Mouse (Mus musculus) MEL-GATA-1-ER (cell line): ENCODE results near the gene Vps26a.
A peak's percentile ranks its signal among the peaks of the same experiment; 100 is the strongest.
"Not testable (repeated sequence)": the region's sequence is repeated elsewhere in the genome, so short reads cannot be mapped to it uniquely, and the experiment has no call there.

Experiments used
- DNase-seq: peaks from one replicate; pipeline ENCODE4 v3.0.0-alpha.2; 2012; ENCODE audit warnings: low read depth; ENCODE audit errors: extremely low read depth

The Vps26a gene

DNA sequence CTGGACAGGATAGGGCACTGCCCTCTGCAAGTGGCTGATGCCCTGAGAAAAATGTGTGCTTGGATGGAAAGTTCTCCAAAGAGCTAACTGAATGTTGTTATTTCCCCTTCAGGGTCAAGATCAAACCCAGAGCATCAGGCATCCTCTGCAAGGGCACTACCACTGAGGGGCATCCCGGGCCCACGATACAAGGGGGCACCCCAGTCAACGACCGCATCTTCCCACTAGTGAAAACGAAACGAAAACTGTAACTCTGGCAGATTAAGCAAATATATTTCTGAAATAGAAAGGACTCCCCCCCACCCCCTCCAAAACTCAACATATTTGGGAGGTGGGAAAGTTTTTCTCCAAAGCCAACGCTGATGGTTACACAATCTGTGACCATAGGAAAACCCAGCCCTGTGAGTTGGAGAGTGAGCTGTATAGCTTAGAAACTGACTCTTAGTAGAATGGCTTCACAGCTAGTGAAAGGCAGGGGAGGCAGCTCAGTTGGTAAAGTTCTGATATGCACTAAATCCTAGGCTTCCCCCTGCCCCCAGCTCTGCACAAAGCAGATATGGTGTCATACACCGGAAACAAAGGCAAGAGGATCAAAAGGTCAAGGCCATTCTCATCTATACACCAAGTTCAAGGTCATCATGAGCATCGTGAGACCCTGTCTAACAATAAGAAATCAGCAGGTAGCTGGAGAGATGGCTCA, 14.5 kb upstream of the Vps26a start:
- DNase-seq: no peak

DNA sequence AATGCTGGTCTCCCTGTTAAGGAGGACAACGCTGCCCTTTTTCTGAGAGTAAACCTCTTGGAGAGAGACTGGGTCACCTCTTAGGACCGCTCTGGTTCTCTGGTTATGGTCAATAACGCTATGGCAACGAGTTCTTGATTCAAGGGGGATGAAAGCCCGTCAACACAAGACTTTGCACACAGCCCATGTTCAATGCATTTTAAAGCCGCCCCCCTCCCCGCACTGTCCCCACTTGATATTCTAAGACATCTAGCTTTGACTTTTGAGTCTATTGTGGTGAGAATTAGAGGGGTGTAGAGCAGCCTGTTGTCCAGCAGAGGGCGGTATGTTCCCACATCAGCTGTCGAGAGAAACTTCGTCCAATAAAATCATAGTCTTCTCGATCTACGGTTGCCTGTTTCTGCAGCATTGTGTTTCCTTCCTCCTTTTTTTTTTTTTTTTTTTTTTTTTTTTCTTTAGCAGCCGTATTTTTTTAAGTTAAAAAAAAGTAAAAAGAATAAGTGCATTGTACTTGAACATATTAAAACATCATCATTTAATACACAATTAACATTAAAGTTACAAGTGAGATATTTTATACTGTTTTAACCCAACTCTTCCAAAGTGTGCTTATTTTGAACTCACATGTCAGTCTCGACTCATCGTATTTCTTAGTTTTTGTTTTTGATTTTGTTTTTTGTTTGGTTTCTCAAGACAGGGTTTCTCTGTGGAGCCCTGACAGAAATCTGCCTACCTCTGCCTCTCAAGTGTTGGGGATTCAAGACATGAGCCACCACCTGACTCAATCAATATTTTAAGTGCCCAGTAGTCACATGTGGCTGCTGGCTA, 13.7 kb upstream of the Vps26a start:
- DNase-seq: peak; percentile 82

DNA sequence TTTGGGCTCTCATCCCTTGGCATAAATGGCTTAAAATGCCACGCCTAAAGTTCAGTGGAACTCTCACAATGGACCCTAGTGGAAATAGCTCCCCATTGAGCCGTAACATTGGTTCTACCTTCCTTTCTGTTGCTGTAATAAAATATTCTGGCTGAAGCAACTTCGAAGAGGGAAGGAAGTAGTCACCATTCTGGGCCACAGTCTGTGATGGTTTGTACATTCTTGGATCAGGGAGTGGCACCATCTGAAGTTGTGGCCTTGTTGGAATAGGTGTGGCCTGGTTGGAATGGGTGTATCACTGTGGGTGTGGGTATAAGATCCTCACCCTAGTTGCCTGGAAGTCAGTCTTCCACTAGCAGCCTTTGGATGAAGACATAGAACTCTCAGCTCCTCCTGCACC, 5.1 kb upstream of the Vps26a start:
- not testable (repeated sequence) for DNase-seq

DNA sequence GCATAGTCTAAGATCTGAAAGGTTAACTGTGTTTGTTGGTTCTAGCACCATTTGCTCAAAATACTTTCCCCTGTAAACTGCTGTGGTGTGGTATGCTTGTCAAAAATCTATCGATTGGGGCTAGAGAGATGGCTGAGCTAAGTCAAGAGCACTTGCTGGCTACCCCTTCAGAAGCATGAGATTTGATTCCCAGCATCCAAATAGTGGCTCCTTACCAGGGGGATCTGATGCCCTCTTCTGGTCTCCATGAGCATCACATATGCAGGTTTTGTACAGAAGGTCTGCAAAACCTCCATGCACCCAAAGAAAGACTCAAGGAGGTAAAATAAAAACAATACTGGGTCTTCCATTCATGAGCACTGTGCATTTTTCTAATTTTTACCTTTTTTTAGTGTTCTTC, 1.7 kb upstream of the Vps26a start:
- DNase-seq: no peak

DNA sequence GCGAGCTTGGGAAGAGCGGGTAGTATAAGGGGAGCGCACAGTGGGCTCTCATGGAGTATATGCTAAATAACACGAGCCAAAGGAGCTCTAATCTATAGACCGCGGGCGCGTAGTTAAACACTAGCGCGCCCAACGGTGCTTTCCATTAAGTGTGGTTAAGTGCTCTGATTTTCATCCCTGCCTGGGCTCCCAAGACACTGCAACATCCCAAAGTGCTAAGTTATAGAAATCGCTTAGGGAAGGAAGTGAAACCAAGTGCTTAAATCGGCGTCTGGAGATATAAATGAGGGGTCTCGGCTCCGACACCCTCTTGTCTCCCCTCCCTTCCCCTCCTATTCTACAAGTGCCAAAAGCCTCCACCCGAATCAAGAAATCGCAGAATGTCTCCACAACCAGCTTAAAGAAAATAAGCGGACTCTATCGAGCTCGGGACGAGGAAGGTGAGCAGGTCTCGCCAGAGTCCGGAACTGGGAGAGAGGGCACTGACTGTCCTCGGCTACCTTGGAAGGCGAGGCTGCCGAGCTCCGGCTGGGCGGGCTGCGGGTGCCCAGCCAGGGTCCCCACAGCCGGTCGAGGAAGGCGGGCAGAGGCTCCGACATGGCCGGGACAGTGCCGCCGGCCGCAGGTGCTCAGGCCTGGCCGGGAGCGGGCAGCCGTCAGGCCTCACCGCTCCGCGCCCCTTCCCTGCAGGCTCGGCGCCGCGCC, 575 bp downstream of the Vps26a start:
- DNase-seq: no peak

DNA sequence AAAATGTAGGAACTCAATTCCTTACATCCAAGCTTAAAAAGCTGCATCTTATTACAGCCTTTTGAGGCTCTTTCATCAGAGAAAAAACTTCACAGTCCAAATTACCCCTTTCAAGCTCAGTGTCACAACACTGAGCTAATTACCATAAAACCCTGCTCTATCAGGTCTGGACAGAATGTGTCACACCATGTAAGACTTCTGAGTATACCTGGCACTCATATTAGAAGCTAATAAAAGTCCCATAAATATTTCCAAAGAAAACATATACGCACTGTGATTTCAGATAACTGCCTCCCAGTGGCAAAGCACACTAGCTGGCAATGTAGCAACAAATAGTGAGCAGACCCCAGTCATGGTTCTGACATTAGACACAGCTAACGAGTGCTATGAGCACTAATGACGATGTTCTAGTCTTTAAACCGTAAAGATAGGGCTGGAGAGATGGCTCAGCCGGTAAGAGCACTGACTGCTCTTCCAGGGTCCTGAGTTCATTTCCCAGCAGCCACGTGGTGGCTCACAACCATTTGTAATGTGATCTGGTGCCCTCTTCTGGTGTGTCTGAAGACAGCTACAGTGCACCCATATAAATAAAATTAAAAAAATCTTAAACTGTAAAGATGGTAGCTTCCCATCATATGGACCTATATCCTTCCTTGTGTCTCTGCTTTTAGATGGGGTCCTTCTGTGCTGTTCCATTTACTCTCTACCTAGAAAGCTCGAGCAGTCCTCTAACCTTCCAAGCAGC, 5.3 kb downstream of the Vps26a start:
- DNase-seq: no peak

DNA sequence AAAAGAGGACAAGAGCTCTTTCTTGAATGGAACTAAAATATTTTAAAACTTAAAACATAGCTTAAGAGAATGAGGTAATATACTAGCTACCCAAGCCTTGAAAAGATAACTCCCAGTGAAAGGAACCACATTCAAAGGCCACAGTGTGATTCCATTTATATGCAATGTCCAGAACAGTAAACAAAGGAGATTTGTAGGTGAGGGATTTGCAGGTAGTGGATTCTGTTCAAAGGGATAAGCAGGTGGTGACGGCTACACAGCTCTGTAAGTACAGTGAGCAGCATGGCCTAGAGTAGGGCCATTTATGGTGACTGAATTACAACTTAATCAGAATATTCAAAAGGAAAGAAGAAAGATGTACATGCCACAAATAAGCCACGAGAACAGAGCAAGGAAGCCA, 9.6 kb downstream of the Vps26a start:
- no peak for DNase-seq

DNA sequence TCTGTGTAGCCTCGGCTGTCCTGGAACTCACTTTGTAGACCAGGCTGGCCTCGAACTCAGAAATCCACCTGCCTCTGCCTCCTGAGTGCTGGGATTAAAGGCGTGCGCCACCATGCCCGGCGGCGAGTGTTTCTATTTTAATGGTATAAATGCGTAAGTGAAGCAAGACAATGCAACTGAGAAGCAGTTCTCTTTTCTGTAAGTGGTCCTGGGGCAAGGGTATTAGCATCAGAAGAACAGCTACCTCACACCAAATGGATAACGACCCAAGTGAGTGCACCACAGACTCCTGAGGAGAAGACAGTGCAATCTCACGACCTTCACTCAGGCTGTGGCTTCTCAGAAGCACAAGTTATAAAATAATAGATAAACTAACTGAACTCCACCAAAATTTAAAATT, 11.7 kb downstream of the Vps26a start:
- DNase-seq: no peak

DNA sequence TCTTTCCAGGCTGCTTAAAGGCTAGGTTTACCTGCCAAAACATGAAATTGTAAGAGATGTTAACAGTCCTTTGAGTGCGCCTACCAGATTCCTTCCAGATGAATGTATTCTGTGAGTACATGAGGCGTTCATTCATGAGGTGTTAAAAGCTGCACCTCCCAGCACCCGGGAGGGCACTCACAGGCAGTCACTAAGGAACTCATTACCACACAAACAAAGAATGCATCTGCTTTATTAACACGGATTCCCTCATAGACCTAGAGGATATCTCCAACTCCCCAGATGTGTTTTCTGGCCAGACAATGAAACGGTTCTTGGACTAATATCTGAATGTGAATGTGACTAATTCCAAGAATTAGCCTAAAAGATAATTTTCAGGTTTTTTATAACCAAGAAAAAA, 15.5 kb downstream of the Vps26a start:
- DNase-seq: no peak

DNA sequence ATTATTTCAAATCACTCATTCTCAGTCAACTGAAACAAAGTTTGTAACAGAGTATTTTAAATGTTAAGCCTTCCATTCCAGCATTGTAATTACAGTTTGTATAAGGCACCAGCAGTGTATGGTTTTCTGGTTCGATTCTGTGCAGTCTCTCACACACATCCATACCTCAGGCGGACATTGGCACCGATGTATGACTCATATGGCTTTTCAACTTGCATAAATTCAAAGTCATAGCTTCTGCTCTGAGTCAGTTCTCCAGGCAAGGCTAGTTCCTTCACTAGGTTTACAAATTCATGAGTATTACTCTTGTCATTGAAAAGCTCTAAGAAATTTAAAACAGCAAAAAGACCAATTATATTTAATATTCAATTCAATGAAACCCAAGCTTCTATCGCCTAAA, 16.9 kb downstream of the Vps26a start:
- no peak for DNase-seq

DNA sequence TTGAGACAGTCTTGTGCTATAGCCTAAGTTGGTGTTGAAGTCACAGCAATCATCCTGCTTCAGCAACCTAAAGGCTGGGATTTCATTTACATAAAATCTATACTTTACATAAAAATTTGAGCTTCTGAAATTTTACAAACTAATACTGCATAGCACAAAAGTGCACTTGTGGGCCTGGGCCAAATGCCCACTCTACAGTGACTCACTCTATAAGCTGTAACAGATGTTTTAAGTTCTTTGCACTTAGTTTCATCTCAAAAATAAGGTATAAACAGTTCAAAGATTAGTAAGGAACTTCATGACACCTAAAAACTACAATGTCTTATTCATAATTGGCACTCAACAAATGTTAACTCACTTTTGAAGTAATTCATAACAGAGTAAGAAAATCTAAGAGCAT, 25.3 kb downstream of the Vps26a start:
- no peak for DNase-seq

DNA sequence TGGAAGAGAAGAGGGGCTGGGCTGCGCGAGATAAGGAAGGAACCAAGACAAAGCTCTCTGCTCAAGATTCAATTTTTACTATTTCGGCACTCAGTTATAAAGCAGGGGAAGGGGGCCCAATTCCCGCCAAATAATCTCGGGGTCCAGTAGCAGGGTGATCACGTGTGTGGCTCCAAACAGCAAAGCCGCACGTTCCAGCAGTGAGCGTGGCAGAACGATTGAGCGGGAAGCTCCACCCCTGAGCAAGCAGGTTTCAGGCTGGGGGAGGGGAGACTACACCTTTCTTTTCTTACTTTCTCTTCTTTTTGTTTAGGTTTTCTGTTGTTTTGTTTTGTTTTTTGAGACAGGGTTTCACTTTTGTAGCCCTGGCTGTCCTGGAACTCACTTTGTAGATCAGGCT, 34.6 kb downstream of the Vps26a start:
- DNase-seq: not testable (repeated sequence)

DNA sequence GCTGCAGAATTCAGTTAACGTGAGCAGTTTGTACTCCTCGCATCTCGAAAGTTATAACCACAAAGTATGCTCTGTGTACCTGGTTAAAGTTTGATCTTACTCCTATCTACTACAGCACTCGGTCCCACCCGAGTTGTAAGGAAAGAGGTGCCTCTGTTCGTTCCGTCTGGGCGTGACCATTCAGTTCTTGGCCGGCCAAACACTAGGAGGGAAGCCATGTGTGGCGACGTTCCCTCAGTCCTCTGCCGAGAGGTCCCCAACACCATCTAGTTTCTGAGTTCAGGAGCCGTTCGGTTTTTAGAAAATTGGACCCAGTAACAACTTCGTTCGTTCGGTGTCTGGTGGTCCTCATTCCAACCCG, 36.3 kb downstream of the Vps26a start:
- DNase-seq: no peak

DNA sequence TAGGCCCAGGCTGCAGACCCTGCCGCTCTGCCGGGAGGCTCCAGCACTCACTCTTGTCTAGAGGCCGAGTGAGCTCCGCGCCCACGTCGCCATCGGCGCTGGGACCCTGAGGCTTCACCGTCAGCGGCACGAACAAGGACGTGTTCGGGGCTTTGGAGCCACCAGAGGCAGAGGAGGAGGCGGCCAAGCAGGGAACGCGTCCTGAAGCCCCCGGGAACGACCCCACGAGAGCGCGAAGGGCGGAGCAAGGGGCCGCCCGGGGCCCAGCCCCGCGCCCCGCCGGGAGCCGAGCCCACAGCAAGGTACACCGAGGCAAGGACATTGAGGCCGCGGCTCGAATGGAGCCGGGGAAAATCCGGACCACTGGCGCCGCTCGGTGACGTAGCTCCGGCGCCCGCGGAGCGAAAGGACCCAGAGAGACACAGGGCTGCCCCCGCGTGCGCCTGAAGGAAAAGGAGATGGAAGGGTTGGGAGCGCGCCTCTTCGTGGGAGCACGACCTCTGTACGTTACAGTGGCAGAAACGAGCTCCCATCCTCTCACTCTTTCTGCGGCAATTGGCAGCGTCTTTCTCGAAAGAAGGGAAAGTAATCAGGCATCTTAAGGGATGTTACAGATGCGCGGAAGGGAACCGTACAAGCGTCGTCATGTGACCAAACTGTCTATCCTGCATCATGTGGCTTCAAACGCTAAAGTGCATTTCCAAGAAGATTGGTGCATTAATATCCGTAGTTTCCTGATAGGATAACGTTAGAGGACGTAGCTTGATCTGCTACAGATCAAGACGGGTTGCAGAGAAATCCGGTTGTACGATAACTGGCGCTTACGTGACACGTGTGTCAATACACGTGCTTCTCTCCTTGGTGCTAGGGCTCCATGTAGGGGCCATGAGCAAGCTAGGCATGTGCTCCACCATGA, 37.0 kb downstream of the Vps26a start, which contains the start of the genes 4930507D05Rik and Supv3l1:
Gene 4930507D05Rik, plus strand, starts transcription at position 126 of the 916 bp plus-strand sequence.
Gene Supv3l1, minus strand, starts transcription at position 375 of the 916 bp plus-strand sequence.
- peak; percentile 97 for DNase-seq

DNA sequence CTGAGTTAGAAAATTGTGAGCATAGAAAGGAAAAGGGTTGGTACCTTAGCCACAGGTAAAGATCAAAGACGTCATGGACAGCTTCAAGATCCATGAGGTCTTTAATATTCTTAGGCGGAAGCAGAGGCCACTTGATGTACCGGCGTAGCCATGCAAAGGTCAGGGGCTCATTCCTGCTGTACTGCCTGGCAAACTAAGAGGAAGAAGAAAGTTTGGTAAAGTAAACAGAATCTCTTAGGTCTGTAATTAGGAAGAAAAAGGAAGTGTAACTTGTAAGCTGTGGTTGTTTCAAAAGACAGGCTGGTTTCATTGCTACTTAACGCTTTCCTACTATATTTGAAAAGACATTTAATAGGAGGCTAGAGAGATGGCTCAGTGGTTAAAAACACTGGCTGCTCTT, 56.2 kb downstream of the Vps26a start:
- no peak for DNase-seq

DNA sequence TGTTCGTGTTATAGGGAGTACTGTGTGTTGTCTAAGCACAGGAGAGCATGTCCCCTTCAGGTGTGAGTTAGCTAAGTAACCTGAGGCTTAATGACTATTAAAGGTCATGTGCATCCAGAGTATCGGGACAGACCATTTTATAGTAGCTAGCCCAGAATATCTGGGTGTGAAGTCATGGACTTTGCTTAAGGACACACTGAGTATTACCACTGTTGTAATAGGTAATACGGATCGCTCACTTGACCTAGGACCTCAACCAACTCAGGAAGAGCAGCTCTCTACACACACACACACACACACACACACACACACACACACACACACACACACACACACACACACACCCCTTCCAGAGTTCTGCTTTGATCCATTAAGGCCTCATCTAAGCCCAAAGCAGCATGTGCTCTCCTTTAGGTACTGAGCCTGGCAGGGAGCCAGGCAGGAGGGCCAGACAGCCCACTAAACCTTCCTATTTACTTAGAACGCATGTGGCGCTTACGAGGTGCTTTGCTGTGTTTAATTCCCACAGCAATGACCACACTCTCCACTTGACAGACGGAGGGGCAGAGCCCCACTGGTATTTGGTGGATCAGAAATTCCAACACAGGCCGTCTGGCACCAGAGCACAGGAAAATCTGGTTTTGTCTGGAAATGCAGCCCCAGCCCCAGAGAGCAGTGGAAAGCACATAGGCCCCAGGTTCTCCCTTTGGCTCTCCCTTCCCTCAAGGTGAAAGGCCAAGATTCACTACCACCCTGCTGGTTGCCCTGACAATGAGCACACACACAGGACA, 61.3 kb downstream of the Vps26a start:
- no peak for DNase-seq

DNA sequence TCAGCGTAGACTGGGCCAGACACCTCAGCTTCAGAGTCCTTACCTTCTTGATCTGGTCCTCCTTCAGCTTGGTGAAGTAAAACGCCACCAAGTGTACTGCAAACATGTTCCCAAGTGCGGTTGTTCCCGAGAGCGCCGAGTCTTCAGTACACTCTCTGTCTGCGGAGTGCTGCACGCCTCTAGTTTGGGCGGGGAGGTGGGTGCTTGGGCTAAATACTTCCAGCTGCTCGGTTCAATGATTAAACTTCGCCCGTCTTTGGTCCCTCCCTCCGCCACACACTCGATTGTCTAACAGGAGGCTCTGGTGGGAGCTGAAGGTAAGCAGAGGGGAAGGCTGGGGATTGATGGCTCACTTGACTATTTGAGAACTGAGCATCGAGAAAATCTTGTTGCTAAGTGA, 64.3 kb downstream of the Vps26a start, which contains the start of gene Hkdc1:
Gene Hkdc1, minus strand, starts transcription at position 237 of the 400 bp plus-strand sequence.
- no peak for DNase-seq

DNA sequence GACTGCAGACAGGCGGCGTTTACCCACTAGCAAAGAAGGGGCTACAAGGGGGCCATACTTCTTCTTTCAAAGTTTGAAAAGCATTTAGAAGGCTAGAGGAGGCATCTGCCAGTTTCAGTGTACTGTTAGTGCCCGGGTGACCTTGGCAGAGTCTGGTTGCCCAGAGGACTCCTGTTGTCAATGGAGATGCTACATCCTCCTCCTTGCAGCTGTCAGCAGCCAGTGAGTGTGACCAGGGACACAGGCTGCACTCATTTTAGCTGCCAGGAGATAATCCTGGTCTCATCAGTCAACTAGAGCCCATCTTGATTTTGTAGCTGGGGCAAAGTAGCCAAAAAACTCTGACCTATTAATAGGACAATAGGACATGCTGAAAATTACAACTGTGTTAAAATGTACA, 65.5 kb downstream of the Vps26a start:
- DNase-seq: no peak

DNA sequence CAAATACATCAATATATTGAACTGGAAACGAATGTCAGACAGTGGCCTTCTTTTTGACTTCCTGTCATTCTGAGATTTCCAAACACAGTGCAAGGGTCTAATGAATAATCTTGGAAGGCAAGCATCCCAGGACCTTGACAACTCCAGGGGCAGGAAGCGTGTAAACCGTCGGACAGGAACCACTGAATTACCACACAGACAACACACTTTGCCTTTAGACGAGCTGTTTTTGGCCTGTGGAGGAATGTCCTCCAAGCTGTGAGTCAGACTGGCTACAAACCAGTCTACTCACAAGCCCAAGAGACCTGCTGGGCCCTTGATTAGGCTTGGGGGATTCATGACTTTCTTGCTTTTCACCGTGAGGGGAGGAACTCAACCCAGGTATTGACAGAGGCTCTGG, 66.2 kb downstream of the Vps26a start:
- DNase-seq: no peak

DNA sequence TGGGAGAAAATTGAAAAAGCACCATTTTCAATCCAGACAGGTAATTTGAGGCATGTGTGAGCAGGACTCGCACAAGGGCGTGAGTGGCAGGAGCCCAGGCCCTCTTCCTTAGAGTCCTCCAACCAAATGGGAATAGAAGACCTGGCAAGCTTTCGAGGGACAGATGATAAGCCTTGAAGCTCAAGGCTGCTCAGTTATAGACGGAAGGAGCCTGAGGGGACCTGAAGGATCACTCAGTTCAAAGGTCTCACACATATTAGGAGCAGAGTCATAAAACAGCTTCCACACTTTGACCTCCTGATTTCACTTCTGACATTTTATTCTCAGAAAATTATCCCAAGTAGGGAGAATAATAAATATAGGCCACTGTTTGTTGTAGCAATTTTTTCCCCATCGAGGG, 67.2 kb downstream of the Vps26a start:
- no peak for DNase-seq
